Mouse (Mus musculus) left cerebral cortex, postnatal 25 days (tissue): ENCODE measurements around the gene Bcl6. TPM values are rescaled to one million over a fixed set of nuclear protein-coding genes. Genes with fewer than 3 reads are reported as not detected.

ENCODE experiments used
- DNase-seq, 2 experiments: peaks; one replicate each; pipeline ENCODE4 v3.0.0; 2022; ENCODE audit warnings: low spot score in 2 of 2, mixed read lengths in 1 of 2
- intact Hi-C: fragments of 180-260 bp; cut with DNase I; formaldehyde crosslinking; loops from one replicate; pipeline ENCODE4 v1.15.1; 2025
- total RNA-seq, 2 experiments: library from RNA; stranded (reverse); gene quantifications; 2 replicates each; pipeline ENCODE4 v1.2.3; 2021

Bcl6 gene
- total RNA-seq, 2 experiments from 2014 or later, result 27.9 to 32.5 TPM

GRCm38 (mm10) chr16:23980201-23980870 is 8.3 kb downstream of the Bcl6 start:
- intact Hi-C loops, result loop anchor here (5.0 kb wide), 1 partner anchor 1982 kb away; no protein-coding TSS in a partner anchor

GRCm38 (mm10) chr16:23979446-23979845 is 9.2 kb downstream of the Bcl6 start:
- intact Hi-C loops, result no loop called here
- no peak for DNase-seq

More at GRCm38 (mm10) chr16:23980201-23980870, 8.3 kb downstream of the Bcl6 start:
- DNase-seq, result no peak

- peak in 1 of 2 experiments; percentile 65 for DNase-seq
- intact Hi-C loops, result no loop called here
Observed at GRCm38 (mm10) chr16:23978495-23978894, 10.2 kb downstream of the Bcl6 start.

- DNase-seq, result no peak
- intact Hi-C loops, result no loop called here
Observed at GRCm38 (mm10) chr16:23977732-23978131, 10.9 kb downstream of the Bcl6 start.

GRCm38 (mm10) chr16:23976196-23976595 is 12.5 kb downstream of the Bcl6 start:
- DNase-seq, result no peak
- intact Hi-C loops, result no loop called here

- no peak for DNase-seq
- intact Hi-C loops, result no loop called here
Observed at GRCm38 (mm10) chr16:23973635-23974367, 14.9 kb downstream of the Bcl6 start.

- intact Hi-C loops, result no loop called here
- no peak for DNase-seq
Observed at GRCm38 (mm10) chr16:23972901-23973300, 15.8 kb downstream of the Bcl6 start.

- DNase-seq, result no peak
- intact Hi-C loops, result no loop called here
Observed at GRCm38 (mm10) chr16:23972126-23972740, 16.4 kb downstream of the Bcl6 start.

- intact Hi-C loops, result no loop called here
Observed at GRCm38 (mm10) chr16:23969919-23970318, 18.7 kb downstream of the Bcl6 start.

GRCm38 (mm10) chr16:23968888-23969287 is 19.8 kb downstream of the Bcl6 start:
- intact Hi-C loops, result no loop called here
- DNase-seq, result no peak

More at GRCm38 (mm10) chr16:23969919-23970318, 18.7 kb downstream of the Bcl6 start:
- DNase-seq, result no peak

- intact Hi-C loops, result no loop called here
- no peak for DNase-seq
Observed at GRCm38 (mm10) chr16:23967301-23967700, 21.4 kb downstream of the Bcl6 start.

GRCm38 (mm10) chr16:23966066-23966465 is 22.6 kb downstream of the Bcl6 start:
- intact Hi-C loops, result no loop called here
- no peak for DNase-seq

- intact Hi-C loops, result no loop called here
- DNase-seq, result no peak
Observed at GRCm38 (mm10) chr16:23964706-23965367, 23.8 kb downstream of the Bcl6 start.

GRCm38 (mm10) chr16:23963896-23964668 is 24.6 kb downstream of the Bcl6 start:
- intact Hi-C loops, result no loop called here
- peak in 1 of 2 experiments; percentile 10 for DNase-seq

GRCm38 (mm10) chr16:23962401-23962800 is 26.3 kb downstream of the Bcl6 start:
- peak in 1 of 2 experiments; percentile 2 for DNase-seq
- intact Hi-C loops, result no loop called here

GRCm38 (mm10) chr16:23958938-23959337 is 29.7 kb downstream of the Bcl6 start:
- peak in 1 of 2 experiments; percentile 0 for DNase-seq

GRCm38 (mm10) chr16:23953959-23954260 is 34.7 kb downstream of the Bcl6 start:
- intact Hi-C loops, result loop anchor here (1.0 to 5.0 kb wide), 3 partner anchors 55 to 802 kb away; no protein-coding TSS in a partner anchor
- DNase-seq, result no peak

More at GRCm38 (mm10) chr16:23958938-23959337, 29.7 kb downstream of the Bcl6 start:
- intact Hi-C loops, result no loop called here

- intact Hi-C loops, result loop anchor here (1.0 to 5.0 kb wide), 3 partner anchors 54 to 801 kb away; no protein-coding TSS in a partner anchor
Observed at GRCm38 (mm10) chr16:23953189-23953958, 35.3 kb downstream of the Bcl6 start.

More at GRCm38 (mm10) chr16:23953189-23953958, 35.3 kb downstream of the Bcl6 start:
- peak; percentile 63 to 68 for DNase-seq
